Mouse (Mus musculus) olfactory bulb, adult 2 months (tissue): ENCODE measurements at regions not wholly inside any gene's neighbourhood (a gene's known extent, or its start where the extent isn't known, plus 50 kb on each side); places are given as distances from the start of the nearest gene placed in this dataset.

Experiments
- H3K27ac ChIP-seq: fragments of 200-500 bp; 2 replicates; pipeline ENCODE4 v1.5.1; 2012; ENCODE audit warnings: low read depth, low read length; ENCODE audit not compliant: insufficient read depth
- H3K4me1 ChIP-seq: fragments of 200-500 bp; 2 replicates; pipeline ENCODE4 v1.6.1; 2012; ENCODE audit warnings: low read length; ENCODE audit not compliant: control insufficient read depth, insufficient read depth
- H3K4me3 ChIP-seq: fragments of 200-500 bp; 2 replicates; pipeline ENCODE4 v1.5.1; 2012; ENCODE audit warnings: mild to moderate bottlenecking, low read depth, low read length, moderate library complexity; ENCODE audit not compliant: insufficient read depth
- CTCF ChIP-seq: fragments of 200-500 bp; IDR thresholded peaks from 2 replicates; pipeline ENCODE4 v1.5.1; 2012; ENCODE audit warnings: low read depth, mild to moderate bottlenecking, low read length, moderate library complexity; ENCODE audit not compliant: insufficient read depth
- POLR2A ChIP-seq: fragments of 200-500 bp; IDR thresholded peaks from 2 replicates; pipeline ENCODE4 v1.6.1; 2012; ENCODE audit warnings: mild to moderate bottlenecking, low read depth, low read length, moderate library complexity; ENCODE audit not compliant: insufficient read depth
- WGBS: fragments of 180-500 bp; shearing (Covaris S2); methylation state at CpG from one replicate; pipeline ENCODE4 v1.1.7; 2018; 5-methylcytosine and 5-hydroxymethylcytosine counted together

GRCm38 (mm10) chr5:64613696-64614095 is 189.5 kb upstream of the Klf3 start:
- Histone ChIP-seq H3K4me3 (no peak overlapping the region), H3K4me1 (peaks cover 3% of the 10 kb centered on the region; the same call in 1 of the 2 replicates), H3K27ac (no peak overlapping the region)
- TF ChIP-seq POLR2A (no peak), CTCF (no peak)
- WGBS, result 99% methylated on average over 3 of the region's 3 CpGs

DNA sequence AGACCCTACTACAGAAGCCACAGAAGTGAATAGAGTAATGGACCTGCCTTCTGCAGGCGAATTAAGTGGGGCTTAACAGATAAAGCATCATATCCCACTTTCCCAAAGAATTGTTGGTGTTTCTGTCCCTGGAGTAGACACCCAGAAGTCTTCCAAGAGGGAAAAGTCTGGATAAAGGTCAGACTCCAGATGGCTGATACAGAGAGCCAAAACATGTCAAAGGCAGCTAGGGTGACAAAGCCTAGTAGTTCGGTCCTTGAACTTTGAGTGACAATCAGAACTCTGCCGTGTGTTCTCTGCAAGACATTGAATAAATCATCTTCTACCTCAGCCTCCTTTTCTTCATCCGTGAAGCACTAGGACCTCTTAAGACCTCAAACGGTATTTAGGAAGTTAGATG is 185.1 kb upstream of the Klf3 start:
- H3K4me1 ChIP-seq, result no peaks in the 10 kb centered on the region
- H3K4me3 ChIP-seq, result no peak overlapping the region
- TF ChIP-seq CTCF (no peak), POLR2A (no peak)
- no peak overlapping the region for H3K27ac ChIP-seq
- 60% methylated on average over 5 of the region's 5 CpGs for WGBS

GRCm38 (mm10) chr5:64619752-64620151 is 183.4 kb upstream of the Klf3 start:
- Histone ChIP-seq H3K4me3 (no peak overlapping the region), H3K4me1 (no peaks in the 10 kb centered on the region), H3K27ac (no peak overlapping the region)
- WGBS, result 90% methylated on average over 5 of the region's 5 CpGs
- no peak for TF ChIP-seq POLR2A
- TF ChIP-seq CTCF, result no peak

DNA sequence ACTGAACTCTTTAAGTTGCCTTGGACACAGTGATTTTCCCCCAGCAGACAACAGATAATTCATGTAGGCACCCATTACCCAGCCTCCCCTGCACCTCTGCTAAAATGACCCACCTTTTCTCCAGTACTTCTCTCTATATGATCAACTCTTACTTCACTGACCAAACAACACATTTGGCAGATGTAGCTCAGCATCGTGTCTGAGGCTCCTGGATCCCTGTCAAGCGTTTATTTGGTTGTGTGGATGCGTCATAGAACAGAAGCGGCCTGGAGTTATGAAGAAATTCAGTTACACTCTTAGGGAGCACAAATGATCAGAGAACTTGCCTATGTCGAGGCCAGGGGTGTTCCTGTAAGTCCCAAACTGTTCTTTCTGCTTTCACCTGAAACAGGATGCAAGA is 182.5 kb upstream of the Klf3 start:
- Histone ChIP-seq H3K4me3 (no peak overlapping the region), H3K4me1 (no peaks in the 10 kb centered on the region), H3K27ac (no peak overlapping the region)
- TF ChIP-seq CTCF, result no peak
- no peak for TF ChIP-seq POLR2A
- 93% methylated on average over 5 of the region's 5 CpGs for WGBS

- Histone ChIP-seq H3K27ac (no peak overlapping the region), H3K4me3 (no peak overlapping the region), H3K4me1 (0 out of 2 replicates have a peak, but pooled peaks cover 2% of the 10 kb centered on the region)
- 98% methylated on average over 1 of the region's 1 CpGs for WGBS
- TF ChIP-seq POLR2A, result no peak
- TF ChIP-seq CTCF, result no peak
Observed at GRCm38 (mm10) chr5:64621386-64621785, 181.8 kb upstream of the Klf3 start.

GRCm38 (mm10) chr5:64623653-64624052 is 179.5 kb upstream of the Klf3 start:
- H3K27ac ChIP-seq, result no peak overlapping the region
- 0 out of 2 replicates have a peak, but pooled peaks cover 5% of the 10 kb centered on the region for H3K4me1 ChIP-seq
- 79% methylated on average over 3 of the region's 3 CpGs for WGBS
- TF ChIP-seq CTCF (no peak), POLR2A (no peak)
- H3K4me3 ChIP-seq, result no peak overlapping the region

- TF ChIP-seq POLR2A (no peak), CTCF (no peak)
- Histone ChIP-seq H3K4me1 (0 out of 2 replicates have a peak, but pooled peaks cover 5% of the 10 kb centered on the region), H3K27ac (no peak overlapping the region), H3K4me3 (no peak overlapping the region)
- WGBS, result 86% methylated on average over 6 of the region's 6 CpGs
Observed at GRCm38 (mm10) chr5:64624205-64624604, 179.0 kb upstream of the Klf3 start.

GRCm38 (mm10) chr5:64625421-64625820 is 177.8 kb upstream of the Klf3 start:
- 94% methylated on average over 4 of the region's 4 CpGs for WGBS
- no peak overlapping the region for H3K27ac ChIP-seq
- H3K4me3 ChIP-seq, result no peak overlapping the region
- H3K4me1 ChIP-seq, result 0 out of 2 replicates have a peak, but pooled peaks cover 5% of the 10 kb centered on the region
- TF ChIP-seq POLR2A (no peak), CTCF (no peak)

DNA sequence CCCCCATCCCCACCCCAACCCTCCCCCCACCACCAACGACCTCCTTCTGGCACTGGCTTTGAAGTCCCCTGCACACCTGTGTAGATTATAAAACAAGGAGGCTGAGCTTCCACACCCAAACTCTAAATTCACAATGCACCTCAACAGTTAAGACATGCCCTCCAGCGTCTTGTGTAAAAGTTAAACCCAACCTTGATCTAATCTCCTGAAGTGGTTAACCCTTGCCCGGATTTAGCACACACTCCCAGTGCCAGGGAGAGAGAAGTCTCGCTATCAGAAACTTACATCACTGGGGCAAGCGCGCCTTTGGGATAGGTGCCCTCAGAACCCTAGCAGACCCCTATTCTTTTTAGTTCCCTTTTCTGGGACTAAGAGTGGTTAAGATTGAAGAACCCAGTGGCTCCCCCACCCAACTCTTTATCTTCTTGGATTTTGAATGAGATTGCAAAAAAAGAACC is 177.3 kb upstream of the Klf3 start:
- TF ChIP-seq POLR2A, result no peak
- TF ChIP-seq CTCF, result no peak
- Histone ChIP-seq H3K27ac (no peak overlapping the region), H3K4me1 (0 out of 2 replicates have a peak, but pooled peaks cover 5% of the 10 kb centered on the region), H3K4me3 (no peak overlapping the region)
- WGBS, result 64% methylated on average over 6 of the region's 6 CpGs

DNA sequence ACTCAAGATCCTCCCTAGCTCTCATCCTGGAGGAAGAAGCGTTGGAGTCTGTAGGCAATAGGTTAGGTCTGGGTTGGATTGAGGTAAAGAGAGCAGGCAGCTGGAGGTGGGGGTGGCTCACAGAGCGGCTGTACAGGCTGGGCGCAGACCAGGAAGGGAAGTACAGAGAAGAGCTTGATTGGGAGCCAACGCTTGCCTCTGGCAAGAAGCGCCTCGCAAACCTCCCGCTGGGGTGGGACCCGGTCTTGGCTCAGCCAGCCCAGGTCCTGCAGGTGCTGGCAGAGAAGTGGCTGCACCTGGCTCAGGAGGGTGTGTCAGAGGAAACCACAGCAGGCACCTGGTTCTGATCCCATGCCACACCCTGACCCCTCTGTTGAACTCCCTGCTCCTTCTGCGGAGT is 176.8 kb upstream of the Klf3 start:
- Histone ChIP-seq H3K27ac (no peak overlapping the region), H3K4me3 (no peak overlapping the region), H3K4me1 (0 out of 2 replicates have a peak, but pooled peaks cover 5% of the 10 kb centered on the region)
- no peak for TF ChIP-seq POLR2A
- no peak for TF ChIP-seq CTCF
- WGBS, result 60% methylated on average over 9 of the region's 9 CpGs
